Mouse (Mus musculus): ENCODE measurements at regions not wholly inside any gene's neighbourhood (a gene's known extent, or its start where the extent isn't known, plus 50 kb on each side); places are given as distances from the start of the nearest gene placed in this dataset.
A peak's percentile ranks its signal among the peaks of the same experiment; 100 is the strongest.

GRCm38 (mm10) chr13:60237091-60237490, 59.9 kb upstream of the Gas1 start:
- no peak overlapping the region for H3K4me3 ChIP-seq (replicated peaks)
- no peak overlapping the region for H3K27ac ChIP-seq
- WGBS, result 88% methylated on average over 3 of the region's 3 CpGs
- H3K36me3 ChIP-seq, result no peaks in the 10 kb centered on the region
- no peak overlapping the region for H3K4me2 ChIP-seq
- H3K27me3 ChIP-seq, result no peaks in the 10 kb centered on the region
- H3K9ac ChIP-seq, result no peak overlapping the region
- no peaks in the 10 kb centered on the region for H3K9me3 ChIP-seq (replicated peaks)
- no peak for ATAC-seq (replicated peaks; ENCODE audit: low FRiP score)
- H3K4me1 ChIP-seq, result peaks cover 2% of the 10 kb centered on the region; the same call in 1 of the 2 replicates

- H3K27me3 ChIP-seq, result no peaks in the 10 kb centered on the region
These were observed 65.4 kb upstream of the Gas1 start for GRCm38 (mm10) chr13:60242447-60243109.

GRCm38 (mm10) chr13:60243110-60243481, 65.9 kb upstream of the Gas1 start:
- Histone ChIP-seq H3K4me2 (no peak overlapping the region), H3K27me3 (no peaks in the 10 kb centered on the region), H3K4me1 (peaks cover 20% of the 10 kb centered on the region), H3K27ac (peak overlapping the region; percentile 74), H3K36me3 (no peaks in the 10 kb centered on the region), H3K9ac (no peak overlapping the region), H3K4me3 (replicated peaks) (no peak overlapping the region), H3K9me3 (replicated peaks) (no peaks in the 10 kb centered on the region)
- 15% methylated on average over 4 of the region's 4 CpGs for WGBS
- no peak for ATAC-seq (replicated peaks; ENCODE audit: low FRiP score)

More at GRCm38 (mm10) chr13:60242447-60243109, 65.4 kb upstream of the Gas1 start:
- 34% methylated on average over 8 of the region's 8 CpGs for WGBS
- peaks cover 20% of the 10 kb centered on the region for H3K4me1 ChIP-seq
- H3K4me3 ChIP-seq (replicated peaks), result no peak overlapping the region
- peak overlapping the region; percentile 74 for H3K27ac ChIP-seq
- no peak overlapping the region for H3K4me2 ChIP-seq
- ATAC-seq (replicated peaks; ENCODE audit: low FRiP score), result peak; percentile 83
- no peaks in the 10 kb centered on the region for H3K36me3 ChIP-seq
- no peaks in the 10 kb centered on the region for H3K9me3 ChIP-seq (replicated peaks)
- no peak overlapping the region for H3K9ac ChIP-seq

GRCm38 (mm10) chr13:60255162-60255561, 78.0 kb upstream of the Gas1 start:
- H3K4me2 ChIP-seq, result peak overlapping the region; percentile 19; the same call in 1 of the 2 replicates
- no peak overlapping the region for H3K4me3 ChIP-seq (replicated peaks)
- WGBS, result 38% methylated on average over 7 of the region's 7 CpGs
- no peak for ATAC-seq (replicated peaks; ENCODE audit: low FRiP score)
- H3K9ac ChIP-seq, result no peak overlapping the region
- no peaks in the 10 kb centered on the region for H3K27me3 ChIP-seq
- peaks cover 36% of the 10 kb centered on the region for H3K4me1 ChIP-seq
- no peaks in the 10 kb centered on the region for H3K36me3 ChIP-seq
- peak overlapping the region; percentile 83 for H3K27ac ChIP-seq
- H3K9me3 ChIP-seq (replicated peaks), result no peaks in the 10 kb centered on the region

DNA sequence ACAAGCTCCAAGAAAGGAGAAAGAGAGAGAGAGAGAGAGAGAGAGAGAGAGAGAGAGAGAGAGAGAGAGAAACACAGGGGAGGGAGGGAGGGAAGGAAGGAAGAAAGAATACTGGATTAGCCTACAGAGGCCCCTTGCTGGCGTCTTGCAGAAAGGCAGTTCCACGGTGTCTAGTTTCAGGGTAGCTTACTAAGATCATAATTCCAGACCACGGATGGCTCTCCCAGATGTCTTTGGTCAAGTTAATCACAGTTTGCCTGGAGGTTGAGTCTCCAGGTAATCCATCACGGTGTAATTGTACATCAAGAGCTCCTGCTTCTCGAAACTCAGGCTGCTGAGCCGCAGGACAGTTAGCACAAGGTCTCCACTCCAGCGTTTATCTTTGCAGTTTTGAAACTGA, 78.5 kb upstream of the Gas1 start:
- Histone ChIP-seq H3K4me1 (peaks cover 36% of the 10 kb centered on the region), H3K27me3 (no peaks in the 10 kb centered on the region), H3K36me3 (no peaks in the 10 kb centered on the region), H3K9me3 (replicated peaks) (no peaks in the 10 kb centered on the region), H3K4me3 (replicated peaks) (no peak overlapping the region), H3K27ac (peak overlapping the region; percentile 83), H3K4me2 (no peak overlapping the region), H3K9ac (no peak overlapping the region)
- 17% methylated on average over 7 of the region's 7 CpGs for WGBS
- ATAC-seq (replicated peaks; ENCODE audit: low FRiP score), result peak; percentile 80

DNA sequence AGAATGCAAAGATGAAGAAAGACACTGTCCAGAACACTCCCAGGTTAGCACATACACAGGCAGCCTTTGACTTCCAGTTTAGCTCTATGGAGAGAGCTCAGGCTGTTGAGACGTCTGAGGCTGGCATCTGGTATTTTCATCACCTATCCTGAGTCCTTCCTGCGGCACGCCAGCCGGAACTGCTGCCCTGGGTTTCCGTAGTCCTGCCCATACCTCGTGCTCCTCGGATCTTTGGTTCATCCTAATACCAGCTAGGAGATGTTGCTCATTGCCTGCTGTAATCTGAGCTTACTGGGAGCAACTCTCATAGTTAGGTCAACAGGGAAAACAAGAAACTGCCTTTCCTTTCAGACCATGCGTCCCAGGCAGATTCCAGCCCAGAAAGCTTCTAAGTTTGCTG, 79.8 kb upstream of the Gas1 start:
- H3K4me2 ChIP-seq, result 0 out of 2 replicates have a peak overlapping the region, but pooled peaks have one; percentile 12
- H3K9me3 ChIP-seq (replicated peaks), result no peaks in the 10 kb centered on the region
- 28% methylated on average over 8 of the region's 8 CpGs for WGBS
- peaks cover 41% of the 10 kb centered on the region for H3K4me1 ChIP-seq
- no peaks in the 10 kb centered on the region for H3K36me3 ChIP-seq
- peak overlapping the region; percentile 83 for H3K27ac ChIP-seq
- H3K4me3 ChIP-seq (replicated peaks), result no peak overlapping the region
- no peak overlapping the region for H3K9ac ChIP-seq
- no peak; the same call in 1 of the 2 replicates for ATAC-seq (replicated peaks; ENCODE audit: low FRiP score)
- no peaks in the 10 kb centered on the region for H3K27me3 ChIP-seq

DNA sequence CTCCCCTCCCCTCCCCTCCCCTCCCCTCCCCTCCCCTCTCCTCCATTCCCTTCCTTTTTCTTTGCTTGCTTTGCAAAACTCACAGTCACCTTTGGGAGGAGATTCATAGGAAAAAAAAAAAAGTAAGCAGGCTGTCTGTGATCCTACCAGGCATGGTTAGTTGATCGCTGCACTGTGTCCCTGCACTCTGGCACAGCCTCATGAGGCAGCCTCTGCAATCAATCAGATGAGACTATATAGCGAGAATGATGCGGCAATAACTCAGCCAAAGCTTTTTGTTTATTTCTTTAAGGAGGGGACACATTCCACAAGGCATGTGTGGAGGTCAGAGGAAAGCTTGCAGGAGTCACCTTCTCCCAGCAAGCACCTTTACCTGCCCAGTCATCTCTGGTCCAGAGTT, 80.7 kb upstream of the Gas1 start:
- 25% methylated on average over 3 of the region's 3 CpGs for WGBS
- Histone ChIP-seq H3K4me2 (no peak overlapping the region), H3K9me3 (replicated peaks) (no peaks in the 10 kb centered on the region), H3K27ac (peak overlapping the region; percentile 63), H3K27me3 (no peaks in the 10 kb centered on the region), H3K4me1 (peaks cover 50% of the 10 kb centered on the region), H3K4me3 (replicated peaks) (no peak overlapping the region), H3K9ac (no peak overlapping the region), H3K36me3 (no peaks in the 10 kb centered on the region)
- ATAC-seq (replicated peaks; ENCODE audit: low FRiP score), result no peak

DNA sequence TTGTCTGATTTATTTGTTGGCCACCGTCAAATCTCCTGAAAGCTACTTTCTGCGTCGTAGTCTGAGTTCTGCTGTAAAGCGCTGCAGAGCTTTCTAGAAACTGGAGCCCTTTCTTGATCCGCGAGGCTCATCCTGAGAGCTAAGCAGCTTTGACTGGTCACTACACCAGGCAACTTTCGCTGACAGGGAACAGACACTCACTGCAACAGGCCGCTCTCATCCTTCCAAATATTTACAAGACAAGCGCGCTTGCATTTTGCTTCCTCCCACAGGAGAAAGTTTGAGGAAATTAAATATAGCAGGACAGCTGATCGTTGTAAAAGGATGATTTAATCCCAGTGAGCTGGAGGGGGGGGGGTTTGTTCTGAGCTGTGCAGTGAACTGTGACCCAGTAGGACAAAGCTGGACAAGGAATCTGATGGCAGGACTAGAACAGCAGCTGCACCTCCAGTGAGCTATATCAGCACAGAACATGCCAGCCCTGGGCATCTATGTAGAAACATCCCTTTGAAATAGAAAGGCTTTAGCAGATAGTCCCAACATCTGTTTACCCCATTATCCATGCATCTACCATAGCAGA, 85.4 kb upstream of the Gas1 start:
- no peak; the same call in 1 of the 2 replicates for ATAC-seq (replicated peaks; ENCODE audit: low FRiP score)
- no peak overlapping the region for H3K4me3 ChIP-seq (replicated peaks)
- H3K9ac ChIP-seq, result no peak overlapping the region
- H3K36me3 ChIP-seq, result no peaks in the 10 kb centered on the region
- 29% methylated on average over 11 of the region's 11 CpGs for WGBS
- peak overlapping the region; percentile 68 for H3K27ac ChIP-seq
- no peak overlapping the region for H3K4me2 ChIP-seq
- peaks cover 34% of the 10 kb centered on the region for H3K4me1 ChIP-seq
- no peaks in the 10 kb centered on the region for H3K27me3 ChIP-seq
- no peaks in the 10 kb centered on the region for H3K9me3 ChIP-seq (replicated peaks)

DNA sequence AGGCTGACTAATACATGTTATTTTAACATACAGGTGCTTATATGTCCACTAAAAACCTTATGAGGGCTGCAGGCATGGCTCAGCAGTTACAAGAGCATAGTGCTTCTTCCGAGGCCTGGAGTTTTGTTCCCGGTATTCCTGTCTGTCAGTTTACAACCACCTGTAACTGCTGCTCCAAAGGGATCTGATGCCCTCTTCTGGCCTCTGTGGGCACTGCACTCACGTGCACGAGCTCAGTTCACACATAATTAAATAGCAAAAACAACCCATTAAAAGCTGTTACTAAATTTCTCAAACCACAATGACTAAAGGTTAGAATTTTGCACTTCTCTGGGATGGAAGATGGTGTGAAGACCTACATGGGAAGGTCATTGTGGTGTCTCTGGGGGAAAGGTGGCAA, 87.3 kb upstream of the Gas1 start:
- ATAC-seq (replicated peaks; ENCODE audit: low FRiP score), result no peak
- Histone ChIP-seq H3K9me3 (replicated peaks) (no peaks in the 10 kb centered on the region), H3K27me3 (no peaks in the 10 kb centered on the region), H3K4me1 (peaks cover 47% of the 10 kb centered on the region), H3K4me2 (no peak overlapping the region), H3K9ac (no peak overlapping the region), H3K36me3 (no peaks in the 10 kb centered on the region), H3K27ac (no peak overlapping the region), H3K4me3 (replicated peaks) (no peak overlapping the region)
- 87% methylated on average over 4 of the region's 4 CpGs for WGBS

DNA sequence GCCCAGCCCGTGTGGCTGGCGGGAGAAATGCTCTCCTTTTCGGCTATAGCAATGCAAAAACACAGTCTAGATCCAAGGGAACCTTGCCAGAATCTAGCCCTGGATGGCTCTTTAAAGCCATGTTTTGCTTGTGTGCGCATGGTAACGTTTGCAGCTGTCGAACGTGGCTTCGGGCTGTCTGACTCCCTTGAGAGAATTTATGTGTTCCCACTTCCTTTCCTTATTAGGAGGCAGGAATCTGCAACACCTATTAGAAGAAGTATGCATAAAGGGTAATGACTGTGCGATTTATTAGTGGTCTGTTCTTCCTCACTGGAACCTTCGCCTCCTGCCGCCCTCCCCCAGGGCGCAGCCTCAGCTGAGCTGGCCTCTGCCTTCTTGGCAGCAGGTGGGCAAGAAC, 90.4 kb upstream of the Gas1 start:
- Histone ChIP-seq H3K4me1 (peaks cover 51% of the 10 kb centered on the region), H3K9me3 (replicated peaks) (no peaks in the 10 kb centered on the region), H3K4me2 (peak overlapping the region; percentile 31), H3K27me3 (no peaks in the 10 kb centered on the region), H3K9ac (no peak overlapping the region), H3K27ac (peak overlapping the region; percentile 85), H3K36me3 (no peaks in the 10 kb centered on the region), H3K4me3 (replicated peaks) (no peak overlapping the region)
- ATAC-seq (replicated peaks; ENCODE audit: low FRiP score), result peak; percentile 47; the same call in 1 of the 2 replicates
- 4% methylated on average over 12 of the region's 12 CpGs for WGBS

GRCm38 (mm10) chr13:60268256-60268655, 91.1 kb upstream of the Gas1 start:
- H3K4me1 ChIP-seq, result peaks cover 46% of the 10 kb centered on the region
- no peaks in the 10 kb centered on the region for H3K36me3 ChIP-seq
- H3K9me3 ChIP-seq (replicated peaks), result no peaks in the 10 kb centered on the region
- WGBS, result 66% methylated on average over 11 of the region's 11 CpGs
- H3K4me2 ChIP-seq, result peak overlapping the region; percentile 31; the same call in 1 of the 2 replicates
- no peaks in the 10 kb centered on the region for H3K27me3 ChIP-seq
- no peak for ATAC-seq (replicated peaks; ENCODE audit: low FRiP score)
- no peak overlapping the region for H3K4me3 ChIP-seq (replicated peaks)
- peak overlapping the region; percentile 85 for H3K27ac ChIP-seq
- H3K9ac ChIP-seq, result no peak overlapping the region

DNA sequence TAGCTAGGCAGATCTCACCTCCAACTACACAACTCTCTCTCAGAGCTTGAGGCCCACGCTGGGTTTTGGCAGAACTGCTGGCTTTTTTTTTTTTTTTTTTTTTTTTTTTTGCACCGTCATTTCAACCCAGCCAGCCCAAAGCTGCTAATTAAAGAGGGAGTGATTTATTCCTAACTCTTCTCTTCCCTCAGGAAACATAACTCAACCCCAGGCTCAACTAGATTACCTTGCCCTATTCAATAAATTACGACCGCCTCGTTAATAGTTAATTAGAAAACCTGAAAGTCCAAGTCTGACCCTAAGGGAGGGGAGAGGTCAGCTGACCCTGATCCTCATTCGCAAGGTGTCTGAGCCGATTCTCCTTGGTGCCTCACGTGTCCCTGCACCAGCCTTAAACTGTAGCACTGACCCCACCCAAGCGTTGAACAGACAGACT, 92.3 kb upstream of the Gas1 start:
- 0 out of 2 replicates have a peak, but pooled peaks cover 6% of the 10 kb centered on the region for H3K9me3 ChIP-seq (replicated peaks)
- H3K4me1 ChIP-seq, result peaks cover 46% of the 10 kb centered on the region
- peak overlapping the region; percentile 85 for H3K27ac ChIP-seq
- H3K4me2 ChIP-seq, result no peak overlapping the region
- peak; percentile 57 for ATAC-seq (replicated peaks; ENCODE audit: low FRiP score)
- 20% methylated on average over 9 of the region's 9 CpGs for WGBS
- H3K36me3 ChIP-seq, result no peaks in the 10 kb centered on the region
- no peak overlapping the region for H3K9ac ChIP-seq
- no peaks in the 10 kb centered on the region for H3K27me3 ChIP-seq
- H3K4me3 ChIP-seq (replicated peaks), result no peak overlapping the region
